Mouse (Mus musculus): ENCODE measurements around the gene AW822073. TPM values are rescaled to one million over a fixed set of nuclear protein-coding genes. Genes with fewer than 3 reads are reported as not detected.
"Not testable (repeated sequence)": the region's sequence is repeated elsewhere in the genome, so short reads cannot be mapped to it uniquely, and the experiment has no call there.

AW822073 gene
- polyA plus RNA-seq, 1 experiment = not detected

GRCm38 (mm10) chr10:58231779-58232640 lies 7.3 kb upstream of the AW822073 start:
- TF ChIP-seq CTCF (IDR thresholded peaks at IDR 0.05; ENCODE audit: insufficient read depth, low read depth, low read length) = peak; percentile 40; the same call in 1 of the 2 replicates
- peak; percentile 26; the same call in 1 of the 2 replicates for TF ChIP-seq POLR2A (IDR thresholded peaks at IDR 0.05; ENCODE audit: insufficient read depth, low read depth, low read length)
- not testable (repeated sequence) for H3K27ac ChIP-seq (ENCODE audit: insufficient read depth, low read depth, low read length); H3K4me3 ChIP-seq (ENCODE audit: insufficient read depth, low read depth, low read length); H3K4me1 ChIP-seq (ENCODE audit: control insufficient read depth, insufficient read depth, low read length)
- 89% methylated on average over 35 of the region's 35 CpGs for WGBS

- 83% methylated on average over 5 of the region's 7 CpGs for WGBS
- H3K4me1 ChIP-seq (ENCODE audit: control insufficient read depth, insufficient read depth, low read length); H3K4me3 ChIP-seq (ENCODE audit: insufficient read depth, low read depth, low read length): not testable (repeated sequence)
These were observed 6.4 kb upstream of the AW822073 start for GRCm38 (mm10) chr10:58231088-58231487.

DNA sequence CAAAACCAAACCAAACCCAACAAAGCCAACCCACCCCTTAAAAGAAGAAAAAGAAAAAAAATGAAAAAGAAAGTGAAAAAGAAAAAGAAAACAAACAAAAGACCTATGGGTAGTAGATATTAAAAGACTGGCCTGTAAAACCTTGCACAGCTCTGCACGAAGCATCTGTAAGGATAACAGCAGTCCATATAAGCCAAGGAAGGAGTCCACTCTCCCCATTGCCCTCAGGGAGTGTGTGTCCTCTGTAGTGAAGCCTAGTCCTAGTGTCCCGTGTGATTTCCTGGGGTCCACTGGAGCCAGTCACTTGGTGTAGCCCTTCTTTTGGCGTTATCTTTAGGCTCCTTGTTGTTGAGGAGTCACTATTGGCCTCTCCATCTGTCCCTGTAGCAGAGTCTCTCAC lies 5.3 kb upstream of the AW822073 start:
- H3K27ac ChIP-seq (ENCODE audit: insufficient read depth, low read depth, low read length); H3K4me1 ChIP-seq (ENCODE audit: control insufficient read depth, insufficient read depth, low read length); H3K4me3 ChIP-seq (ENCODE audit: insufficient read depth, low read depth, low read length): not testable (repeated sequence)
- 62% methylated on average over 3 of the region's 3 CpGs for WGBS

More at GRCm38 (mm10) chr10:58231088-58231487, 6.4 kb upstream of the AW822073 start:
- not testable (repeated sequence) for H3K27ac ChIP-seq (ENCODE audit: insufficient read depth, low read depth, low read length)

GRCm38 (mm10) chr10:58227798-58228197 lies 3.1 kb upstream of the AW822073 start:
- WGBS = 86% methylated on average over 2 of the region's 6 CpGs
- H3K4me1 ChIP-seq (ENCODE audit: control insufficient read depth, insufficient read depth, low read length); H3K27ac ChIP-seq (ENCODE audit: insufficient read depth, low read depth, low read length); H3K4me3 ChIP-seq (ENCODE audit: insufficient read depth, low read depth, low read length): not testable (repeated sequence)

GRCm38 (mm10) chr10:58226357-58226756 lies 1.6 kb upstream of the AW822073 start:
- 80% methylated on average over 4 of the region's 4 CpGs for WGBS
- H3K4me1 ChIP-seq (ENCODE audit: control insufficient read depth, insufficient read depth, low read length); H3K27ac ChIP-seq (ENCODE audit: insufficient read depth, low read depth, low read length); H3K4me3 ChIP-seq (ENCODE audit: insufficient read depth, low read depth, low read length): not testable (repeated sequence)

DNA sequence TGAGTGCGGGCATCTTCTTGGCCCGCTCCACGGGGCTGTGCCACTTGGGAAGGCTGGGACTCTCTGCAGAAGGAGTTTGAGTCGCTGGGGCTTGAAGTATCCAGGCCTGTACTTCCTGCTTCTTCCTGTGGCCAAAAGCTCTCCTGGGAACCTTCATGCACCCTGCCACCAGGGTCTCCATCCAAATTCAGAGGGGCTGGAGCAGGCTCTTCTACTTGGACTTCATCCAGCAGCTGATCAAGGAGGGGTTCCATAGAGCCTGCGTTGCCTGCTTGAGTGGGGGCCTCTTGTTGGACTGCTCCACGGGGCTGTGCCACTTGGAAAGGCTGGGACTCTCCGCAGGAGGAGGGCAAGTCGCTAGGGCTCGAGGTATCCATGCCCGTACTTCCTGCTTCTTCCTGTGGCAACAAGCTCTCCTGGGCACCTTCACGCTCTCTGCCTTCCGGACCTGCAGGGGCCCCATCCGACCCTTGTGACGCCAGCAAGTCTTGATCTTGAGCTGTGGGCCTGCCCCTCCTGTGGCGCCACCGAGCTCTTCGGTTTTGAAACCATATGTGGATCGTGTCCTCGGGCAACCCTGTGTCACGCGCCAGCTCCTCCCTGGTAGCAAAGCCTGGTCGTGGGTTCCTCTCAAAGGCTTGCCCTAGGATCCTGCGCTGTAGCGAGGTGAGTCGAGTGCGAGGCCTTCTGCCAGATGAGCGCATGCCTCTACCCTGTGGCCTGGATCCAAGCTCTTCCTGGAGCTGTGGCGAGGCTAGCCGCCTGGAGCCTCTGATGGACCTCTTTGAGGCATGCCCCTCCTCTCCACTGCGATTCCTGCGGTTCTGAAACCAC lies 541 bp downstream of the AW822073 start:
- H3K27ac ChIP-seq (ENCODE audit: insufficient read depth, low read depth, low read length); H3K4me1 ChIP-seq (ENCODE audit: control insufficient read depth, insufficient read depth, low read length); H3K4me3 ChIP-seq (ENCODE audit: insufficient read depth, low read depth, low read length): not testable (repeated sequence)
- WGBS = 87% methylated on average over 31 of the region's 31 CpGs

DNA sequence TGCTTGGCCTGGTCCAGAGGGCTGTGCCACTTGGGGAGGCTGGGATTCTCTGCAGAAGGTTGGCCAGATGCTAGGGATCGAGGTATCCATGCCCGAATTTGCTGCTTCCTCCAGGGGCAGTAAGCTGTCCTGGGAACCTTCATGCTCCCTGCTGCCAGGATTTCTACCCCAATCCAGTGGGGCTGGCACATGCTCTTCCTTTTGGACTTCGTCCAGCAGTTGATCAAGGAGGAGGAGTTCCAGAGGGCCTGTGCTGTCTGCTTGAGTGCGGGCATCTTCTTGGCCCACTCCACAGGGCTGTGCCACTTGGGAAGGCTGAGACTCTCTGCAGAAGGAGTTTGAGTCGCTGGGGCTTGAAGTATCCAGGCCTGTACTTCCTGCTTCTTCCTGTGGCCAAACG lies 1.6 kb downstream of the AW822073 start:
- H3K4me3 ChIP-seq (ENCODE audit: insufficient read depth, low read depth, low read length); H3K27ac ChIP-seq (ENCODE audit: insufficient read depth, low read depth, low read length); H3K4me1 ChIP-seq (ENCODE audit: control insufficient read depth, insufficient read depth, low read length): not testable (repeated sequence)
- WGBS = 79% methylated on average over 4 of the region's 6 CpGs

DNA sequence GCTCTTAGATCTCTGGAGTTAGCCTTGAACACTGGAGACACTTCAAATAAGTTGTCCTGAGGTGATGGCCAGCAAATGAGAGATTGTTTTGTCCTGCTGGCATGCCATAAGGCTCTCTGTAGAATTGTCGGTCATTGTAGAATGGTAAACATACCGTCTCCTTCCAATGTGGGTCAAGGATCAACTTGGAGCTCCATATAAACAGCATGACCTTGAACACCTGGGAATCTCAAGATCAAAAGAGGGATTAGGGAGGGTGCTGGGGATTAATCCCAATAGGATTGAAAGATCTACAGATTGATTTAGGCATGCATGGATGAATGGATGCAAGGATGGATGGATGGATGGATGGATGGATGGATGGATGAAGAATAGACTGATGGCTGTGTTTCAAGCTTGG lies 3.2 kb downstream of the AW822073 start:
- H3K4me1 ChIP-seq (ENCODE audit: control insufficient read depth, insufficient read depth, low read length); H3K27ac ChIP-seq (ENCODE audit: insufficient read depth, low read depth, low read length); H3K4me3 ChIP-seq (ENCODE audit: insufficient read depth, low read depth, low read length): not testable (repeated sequence)
- 96% methylated on average over 2 of the region's 2 CpGs for WGBS

- H3K4me3 ChIP-seq (ENCODE audit: insufficient read depth, low read depth, low read length) = no peak overlapping the region
- TF ChIP-seq CTCF (IDR thresholded peaks at IDR 0.05; ENCODE audit: insufficient read depth, low read depth, low read length) (no peak), POLR2A (IDR thresholded peaks at IDR 0.05; ENCODE audit: insufficient read depth, low read depth, low read length) (no peak)
- WGBS = 83% methylated on average over 6 of the region's 6 CpGs
- H3K27ac ChIP-seq (ENCODE audit: insufficient read depth, low read depth, low read length) = no peak overlapping the region
- no peaks in the 10 kb centered on the region for H3K4me1 ChIP-seq (ENCODE audit: control insufficient read depth, insufficient read depth, low read length)
These were observed 4.0 kb downstream of the AW822073 start for GRCm38 (mm10) chr10:58220726-58221125.

DNA sequence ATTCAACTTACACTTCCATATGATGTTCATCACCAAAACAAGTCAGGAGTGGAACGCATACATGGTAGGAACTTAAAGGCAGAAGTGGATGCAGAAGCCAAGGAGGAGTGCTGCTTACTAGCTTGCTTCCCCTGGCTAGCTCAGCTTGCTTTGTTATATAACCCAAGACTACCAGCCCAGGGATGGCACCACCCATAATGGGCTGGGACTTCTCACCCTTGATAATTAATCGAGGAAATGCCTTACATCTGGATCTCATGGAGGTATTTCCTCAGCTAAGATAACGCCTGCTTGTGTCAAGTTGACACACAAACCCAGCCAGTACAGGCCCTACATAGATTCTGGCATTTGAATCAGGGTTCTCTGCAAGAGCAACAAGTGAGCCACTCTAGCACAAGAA lies 7.4 kb downstream of the AW822073 start:
- 87% methylated on average over 3 of the region's 3 CpGs for WGBS

More for the DNA sequence above, 7.4 kb downstream of the AW822073 start:
- H3K27ac ChIP-seq (ENCODE audit: insufficient read depth, low read depth, low read length) = no peak overlapping the region
- no peak overlapping the region for H3K4me3 ChIP-seq (ENCODE audit: insufficient read depth, low read depth, low read length)
- no peaks in the 10 kb centered on the region for H3K4me1 ChIP-seq (ENCODE audit: control insufficient read depth, insufficient read depth, low read length)
- no peak for TF ChIP-seq CTCF (IDR thresholded peaks at IDR 0.05; ENCODE audit: insufficient read depth, low read depth, low read length)
- no peak for TF ChIP-seq POLR2A (IDR thresholded peaks at IDR 0.05; ENCODE audit: insufficient read depth, low read depth, low read length)

All from olfactory bulb, adult 2 months (tissue).